Mouse (Mus musculus) WW6 (cell line): Measurements from ENCODE around the gene Prrt1.

Experiments used
- DNase-seq: peaks from one replicate; pipeline ENCODE4 v3.0.0-alpha.2; 2013; ENCODE audit warnings: low read depth, low spot score

The Prrt1 gene

DNA sequence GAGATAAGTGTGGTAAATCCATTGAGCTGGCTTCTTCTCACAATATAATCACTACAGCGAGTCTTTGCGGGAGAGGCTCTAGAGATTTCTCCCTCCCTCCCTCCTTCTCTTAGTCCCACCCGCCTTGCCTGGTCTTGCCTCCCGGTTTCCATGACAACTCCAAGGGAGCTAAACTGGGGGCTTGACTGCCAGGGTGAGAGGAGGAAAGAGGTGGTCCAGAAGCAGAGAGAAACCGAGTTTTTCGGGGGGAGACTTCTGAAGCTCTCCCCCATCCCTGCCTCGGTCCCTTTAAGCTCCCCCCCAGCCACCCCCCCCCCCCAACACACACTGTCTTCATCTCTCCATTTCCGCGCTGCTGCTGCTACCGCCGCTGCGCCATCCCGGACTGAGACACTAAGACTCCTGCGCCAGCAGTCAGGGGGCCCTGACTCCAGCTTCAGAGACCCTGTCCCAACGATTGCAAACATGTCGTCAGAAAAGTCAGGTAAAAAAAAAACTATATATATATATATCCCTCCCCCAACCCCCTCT, at the start of gene Prrt1:
Gene Prrt1 (plus strand): TSS at position 313 of the 531 bp plus-strand sequence.
- DNase-seq = no peak

DNA sequence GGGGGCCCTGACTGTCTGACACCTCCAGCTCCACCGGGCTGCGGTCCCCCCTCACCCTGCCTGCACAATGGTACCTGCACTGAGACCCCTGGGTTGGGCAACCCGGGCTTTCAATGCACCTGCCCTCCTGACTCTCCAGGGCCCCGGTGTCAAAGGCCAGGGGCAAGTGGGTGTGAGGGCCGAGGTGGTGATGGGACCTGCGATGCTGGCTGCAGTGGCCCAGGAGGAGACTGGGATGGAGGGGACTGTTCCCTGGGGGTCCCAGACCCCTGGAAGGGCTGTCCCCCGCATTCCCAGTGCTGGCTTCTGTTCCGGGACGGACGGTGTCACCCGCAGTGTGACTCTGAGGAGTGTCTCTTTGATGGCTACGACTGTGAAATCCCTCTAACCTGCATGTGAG, 46.8 kb upstream of the Prrt1 start:
- DNase-seq = no peak

DNA sequence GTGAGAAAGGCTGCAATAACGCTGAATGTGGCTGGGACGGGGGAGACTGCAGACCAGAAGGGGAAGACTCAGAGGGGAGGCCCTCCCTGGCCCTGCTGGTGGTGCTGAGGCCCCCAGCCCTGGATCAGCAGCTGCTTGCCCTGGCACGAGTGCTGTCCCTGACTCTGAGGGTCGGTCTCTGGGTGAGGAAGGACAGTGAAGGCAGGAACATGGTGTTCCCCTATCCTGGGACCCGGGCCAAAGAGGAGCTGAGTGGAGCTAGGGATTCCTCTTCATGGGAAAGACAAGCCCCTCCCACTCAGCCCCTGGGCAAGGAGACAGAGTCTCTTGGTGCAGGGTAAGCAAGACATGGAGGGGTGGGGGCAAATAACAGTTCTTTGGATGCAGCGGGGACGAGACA, 45.9 kb upstream of the Prrt1 start:
- no peak for DNase-seq

DNA sequence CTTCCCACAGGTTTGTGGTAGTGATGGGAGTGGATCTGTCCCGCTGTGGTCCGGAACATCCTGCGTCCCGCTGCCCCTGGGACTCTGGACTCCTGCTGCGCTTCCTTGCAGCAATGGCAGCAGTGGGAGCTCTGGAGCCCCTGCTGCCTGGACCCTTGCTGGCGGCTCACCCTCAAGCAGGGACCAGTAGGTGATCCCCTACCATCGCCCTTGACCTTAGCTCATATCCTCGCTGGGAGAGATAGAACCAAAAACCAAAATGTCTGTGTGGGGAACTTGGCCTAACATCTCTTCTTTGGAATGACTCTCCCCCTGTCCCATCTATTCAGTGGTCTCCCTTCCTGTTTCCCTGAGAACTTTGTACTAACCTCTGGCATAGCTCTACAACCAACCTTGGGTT, 45.5 kb upstream of the Prrt1 start:
- no peak for DNase-seq

DNA sequence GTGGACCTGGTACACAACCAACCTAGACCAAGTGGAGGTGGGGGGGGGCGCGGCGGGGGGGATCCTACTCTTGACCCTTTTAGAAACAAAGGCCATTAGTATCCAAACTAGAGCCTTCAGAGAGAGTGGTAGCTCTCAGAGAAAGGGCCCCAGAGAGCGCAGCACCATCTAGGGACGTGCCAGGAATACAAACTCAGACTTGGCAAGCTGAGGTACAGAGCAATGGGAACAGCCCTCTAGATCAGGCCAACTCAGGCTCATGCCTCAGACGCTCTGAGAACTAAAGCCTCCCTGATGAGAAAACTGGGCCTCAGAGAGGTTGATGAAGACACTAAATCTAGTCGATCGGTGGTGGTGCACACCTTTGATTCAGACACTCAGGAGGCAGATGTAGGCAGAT, 44.2 kb upstream of the Prrt1 start:
- DNase-seq = no peak

DNA sequence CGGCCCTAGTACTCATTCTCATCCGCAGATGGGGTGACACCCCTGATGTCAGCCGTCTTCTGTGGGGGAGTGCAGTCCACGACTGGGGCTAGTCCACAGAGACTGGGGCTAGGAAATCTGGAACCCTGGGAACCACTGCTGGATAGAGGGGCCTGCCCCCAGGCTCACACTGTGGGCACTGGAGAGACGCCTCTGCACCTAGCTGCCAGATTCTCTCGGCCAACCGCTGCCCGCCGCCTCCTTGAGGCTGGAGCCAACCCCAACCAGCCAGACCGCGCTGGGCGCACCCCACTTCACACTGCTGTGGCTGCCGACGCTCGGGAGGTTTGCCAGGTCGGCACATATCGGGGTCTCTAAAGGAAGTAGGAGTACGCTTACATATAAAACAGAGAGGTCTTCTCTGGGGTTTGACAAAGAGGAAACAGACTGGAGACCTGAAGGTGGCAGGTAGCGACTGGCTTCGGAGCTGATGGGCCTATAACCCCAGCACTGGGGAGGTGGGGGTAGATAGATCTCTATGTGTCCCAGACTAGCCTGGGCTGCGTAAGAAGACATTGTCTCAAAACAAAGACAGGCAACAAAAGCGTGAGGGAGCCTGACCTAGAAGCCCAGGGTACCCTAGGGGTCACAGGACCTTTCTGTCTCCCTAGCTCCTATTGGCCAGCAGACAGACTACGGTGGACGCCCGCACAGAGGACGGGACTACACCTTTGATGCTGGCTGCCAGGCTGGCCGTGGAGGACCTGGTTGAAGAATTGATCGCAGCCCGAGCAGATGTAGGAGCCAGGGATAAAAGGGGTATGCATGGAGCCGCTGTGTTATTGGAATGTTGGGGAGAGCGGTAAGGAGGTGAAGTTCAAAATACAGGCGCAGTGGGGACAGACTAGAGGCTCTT, 43.2 kb upstream of the Prrt1 start:
- DNase-seq = no peak

DNA sequence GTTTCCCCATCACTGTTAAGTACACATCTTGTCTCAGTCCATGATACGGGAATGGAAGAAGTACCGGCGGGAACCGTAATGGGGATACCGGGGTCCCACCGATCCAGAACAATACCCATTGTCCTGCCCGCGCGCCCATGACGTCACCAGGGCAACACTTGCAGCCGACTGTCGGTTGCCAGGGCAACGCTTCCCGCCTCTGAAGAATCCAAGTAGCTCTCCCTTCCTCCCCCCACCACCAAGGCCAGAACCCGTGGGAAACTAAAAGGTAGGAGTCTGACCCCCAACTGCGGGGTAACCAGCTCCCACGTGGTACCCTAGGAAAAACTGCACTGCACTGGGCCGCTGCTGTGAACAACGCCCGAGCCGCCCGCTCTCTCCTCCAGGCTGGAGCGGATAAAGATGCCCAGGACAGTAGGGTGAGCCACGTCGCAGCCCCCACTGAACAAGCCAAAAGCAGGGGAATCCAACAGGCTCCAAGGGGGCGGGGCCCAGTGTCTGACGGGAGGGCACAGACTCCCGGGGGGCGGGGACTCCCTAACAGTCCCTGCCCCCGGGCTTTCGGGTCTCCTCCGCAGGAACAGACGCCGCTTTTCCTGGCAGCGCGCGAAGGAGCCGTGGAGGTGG, 42.4 kb upstream of the Prrt1 start:
- DNase-seq = no peak

DNA sequence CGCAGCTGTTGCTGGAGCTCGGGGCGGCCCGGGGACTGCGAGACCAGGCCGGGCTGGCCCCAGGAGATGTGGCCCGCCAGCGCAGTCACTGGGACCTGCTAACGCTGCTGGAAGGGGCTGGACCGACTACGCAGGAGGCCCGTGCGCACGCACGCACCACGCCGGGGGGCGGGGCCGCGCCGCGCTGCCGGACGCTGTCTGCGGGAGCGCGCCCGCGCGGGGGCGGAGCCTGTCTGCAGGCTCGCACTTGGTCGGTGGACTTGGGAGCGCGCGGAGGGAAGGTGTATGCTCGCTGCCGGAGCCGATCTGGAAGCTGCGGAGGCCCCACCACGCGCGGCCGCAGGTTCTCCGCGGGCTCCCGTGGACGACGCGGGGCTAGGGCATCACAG, 41.9 kb upstream of the Prrt1 start:
- no peak for DNase-seq

DNA sequence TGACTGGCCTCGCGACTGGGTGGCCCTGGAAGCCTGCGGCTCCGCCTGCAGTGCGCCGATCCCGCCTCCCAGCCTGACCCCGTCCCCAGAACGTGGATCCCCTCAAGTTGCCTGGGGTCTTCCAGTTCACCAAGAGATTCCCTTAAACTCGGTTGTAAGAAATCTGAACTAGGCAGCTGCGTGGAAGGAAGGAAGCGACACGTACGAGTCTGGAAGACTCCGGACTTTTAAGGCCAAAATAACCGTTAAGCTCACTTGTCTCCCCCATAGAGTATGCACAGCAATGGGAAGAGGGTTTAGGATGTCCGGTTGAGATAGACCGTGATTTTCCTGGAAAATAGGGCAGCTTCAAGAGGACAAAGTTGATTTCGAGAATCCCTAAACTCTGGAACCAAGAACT, 41.5 kb upstream of the Prrt1 start:
- DNase-seq = no peak

DNA sequence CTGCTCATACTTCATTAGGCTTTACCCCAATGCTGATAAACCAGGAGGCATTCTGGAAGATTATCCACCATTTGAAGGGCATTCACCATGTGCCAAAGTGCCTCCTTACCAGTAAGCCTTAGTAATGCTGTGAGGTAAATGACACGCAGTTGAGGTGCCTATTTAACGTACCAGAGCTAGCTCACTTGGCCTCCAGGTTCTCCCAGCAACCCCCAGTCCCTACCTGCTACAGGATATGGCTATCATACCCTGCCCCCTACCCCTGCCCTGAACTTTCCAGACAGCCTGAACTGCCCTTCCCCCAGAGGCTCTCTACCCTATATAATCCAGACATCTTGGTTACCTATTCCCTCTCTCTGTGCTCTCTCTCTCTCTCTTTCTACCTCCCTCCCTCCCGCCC, 40.6 kb upstream of the Prrt1 start:
- DNase-seq = no peak

DNA sequence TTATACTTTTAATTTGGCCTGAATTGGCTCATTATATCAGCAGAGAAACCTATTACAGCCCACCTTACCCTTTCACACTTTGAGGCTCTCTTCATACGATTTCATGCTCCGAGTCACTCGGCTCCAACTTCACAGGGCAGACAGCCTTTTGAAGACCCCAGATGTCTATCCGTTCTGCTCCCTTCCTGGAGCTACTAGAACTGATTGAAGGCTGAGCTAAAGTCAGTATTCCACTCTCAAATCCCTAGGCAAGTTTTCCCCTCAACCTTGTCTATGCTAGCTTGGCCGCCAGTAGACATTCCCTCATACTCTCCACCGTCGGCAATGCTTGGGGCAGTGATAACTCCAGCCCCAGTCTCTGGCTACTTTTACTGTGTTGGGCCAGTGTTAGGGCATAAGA, 40.1 kb upstream of the Prrt1 start:
- no peak for DNase-seq

DNA sequence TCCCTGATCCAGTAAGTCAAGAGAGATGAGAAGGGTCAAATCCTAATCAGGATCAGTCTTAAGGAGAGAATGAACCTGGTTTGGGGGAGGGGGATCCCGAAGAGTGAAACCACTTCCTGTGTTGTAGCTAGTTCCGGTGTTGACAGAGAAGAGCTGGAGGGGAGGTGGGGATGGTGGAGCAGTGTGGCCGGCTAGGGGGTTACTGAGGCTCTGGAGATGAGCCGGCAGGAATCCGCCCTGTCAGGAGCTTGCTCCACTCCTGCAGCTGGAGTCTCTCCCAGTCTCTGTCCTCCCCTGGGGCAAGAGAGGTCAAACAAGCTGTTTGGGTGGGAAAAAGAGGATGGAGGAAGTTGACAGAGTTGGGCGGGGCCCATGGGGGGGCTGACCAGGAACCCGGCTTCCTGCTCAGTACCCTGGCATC, 39.6 kb upstream of the Prrt1 start, which contains the start of gene Gpsm3:
Gene Gpsm3 (plus strand): TSS at position 126 of the 421 bp plus-strand sequence.
- no peak for DNase-seq

DNA sequence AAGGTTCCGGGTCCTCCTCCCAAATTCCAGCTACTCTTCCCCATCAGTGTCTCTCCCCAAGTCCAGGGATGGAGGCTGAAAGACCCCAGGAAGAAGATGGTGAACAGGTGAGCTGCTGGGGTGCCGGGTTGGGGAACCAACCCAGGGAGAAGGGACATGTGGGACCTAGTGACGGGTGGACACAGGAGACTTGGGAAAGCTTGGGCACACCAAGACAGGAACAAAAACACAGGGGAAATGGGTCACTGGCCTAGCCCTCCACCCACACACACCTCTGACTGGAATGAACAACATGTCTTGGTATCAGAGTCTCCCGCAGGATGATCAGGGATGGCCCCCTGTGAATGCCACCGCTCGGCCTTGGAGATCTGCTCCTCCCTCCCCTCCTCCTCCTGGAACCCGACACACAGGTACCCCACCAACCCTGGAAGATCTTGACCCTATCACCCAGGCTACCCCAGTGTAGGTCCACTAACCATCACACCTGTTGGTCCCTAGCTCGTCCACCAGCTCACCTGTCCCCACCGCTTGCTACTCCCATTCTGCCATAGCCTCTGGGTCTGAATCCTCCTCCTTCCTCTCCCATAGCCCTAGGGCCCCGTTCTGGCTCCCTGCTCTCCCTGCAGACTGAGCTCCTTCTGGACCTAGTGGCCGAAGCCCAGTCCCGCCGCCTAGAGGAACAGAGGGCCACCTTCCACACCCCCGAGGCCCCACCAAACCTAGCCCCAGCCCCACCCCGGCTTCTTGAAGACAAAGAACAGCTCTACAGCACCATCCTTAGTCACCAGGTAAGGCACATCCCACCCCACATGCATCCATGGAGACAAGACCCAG, 39.0 kb upstream of the Prrt1 start:
- no peak for DNase-seq

DNA sequence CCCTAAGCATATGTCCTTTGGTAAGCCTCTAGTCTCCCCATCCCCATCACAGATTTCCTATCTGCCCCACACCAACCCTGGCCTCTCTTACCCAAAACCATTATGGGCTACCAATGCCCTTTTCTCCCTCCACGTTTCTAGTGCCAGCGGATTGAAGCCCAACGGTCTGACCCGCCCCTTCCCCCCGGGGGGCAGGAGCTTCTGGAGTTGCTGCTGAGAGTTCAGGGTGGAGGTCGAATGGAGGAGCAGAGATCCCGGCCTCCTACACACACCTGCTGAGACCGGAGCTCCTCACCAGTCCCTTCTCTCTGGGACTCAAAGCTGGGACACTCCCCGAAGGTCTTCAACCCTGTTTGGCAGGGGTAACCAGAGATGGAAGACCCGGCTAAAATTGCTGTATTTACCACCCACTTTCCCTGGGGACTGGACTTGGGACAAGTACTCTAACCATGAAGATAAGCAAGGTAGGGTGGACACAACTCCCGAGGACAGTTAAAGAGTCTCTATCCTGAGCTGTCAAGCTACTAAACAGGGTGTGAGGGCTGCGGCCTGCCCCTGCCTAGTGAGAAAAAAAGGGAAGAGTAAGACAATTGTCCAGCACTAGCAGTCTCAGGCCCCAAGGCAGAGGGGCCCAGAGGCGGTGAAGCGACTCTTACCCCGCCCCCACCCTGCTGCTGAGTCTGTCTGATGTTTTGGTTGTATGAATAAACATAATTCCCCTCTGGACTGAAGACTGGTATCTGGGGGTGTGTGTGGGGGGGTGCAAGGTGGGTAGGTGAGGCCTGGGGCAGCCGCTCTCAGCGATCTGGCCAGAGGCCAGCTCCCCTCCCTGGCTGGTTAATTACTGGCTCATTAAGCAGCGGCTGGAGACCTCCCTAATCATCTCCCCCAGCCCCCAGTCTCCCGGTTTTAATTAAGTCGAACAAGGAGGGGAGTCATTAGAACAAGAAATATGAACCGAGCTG, 38.0 kb upstream of the Prrt1 start, which contains the start of gene Pbx2:
Gene Pbx2 (plus strand): TSS at position 238 of the 965 bp plus-strand sequence.
- no peak for DNase-seq

DNA sequence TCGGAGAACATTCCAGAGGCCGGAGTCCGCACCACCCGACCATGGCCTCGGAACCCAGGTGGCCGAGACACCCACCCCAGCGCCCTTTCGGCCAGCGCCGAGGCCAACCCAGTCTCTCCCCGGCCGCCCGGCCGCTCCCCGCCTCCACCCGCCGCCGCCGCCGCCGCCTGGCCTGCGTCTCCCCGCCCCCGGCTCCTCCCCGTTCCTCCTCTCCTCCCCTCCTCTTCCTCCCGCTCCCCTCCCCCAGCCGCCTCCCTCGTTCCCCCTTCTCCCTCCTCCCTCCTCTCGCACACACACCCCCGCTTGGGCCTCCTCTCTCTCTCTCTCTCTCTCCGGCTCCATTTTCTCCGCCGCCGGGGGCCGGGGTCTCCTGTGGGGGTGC, 37.3 kb upstream of the Prrt1 start:
- no peak for DNase-seq

DNA sequence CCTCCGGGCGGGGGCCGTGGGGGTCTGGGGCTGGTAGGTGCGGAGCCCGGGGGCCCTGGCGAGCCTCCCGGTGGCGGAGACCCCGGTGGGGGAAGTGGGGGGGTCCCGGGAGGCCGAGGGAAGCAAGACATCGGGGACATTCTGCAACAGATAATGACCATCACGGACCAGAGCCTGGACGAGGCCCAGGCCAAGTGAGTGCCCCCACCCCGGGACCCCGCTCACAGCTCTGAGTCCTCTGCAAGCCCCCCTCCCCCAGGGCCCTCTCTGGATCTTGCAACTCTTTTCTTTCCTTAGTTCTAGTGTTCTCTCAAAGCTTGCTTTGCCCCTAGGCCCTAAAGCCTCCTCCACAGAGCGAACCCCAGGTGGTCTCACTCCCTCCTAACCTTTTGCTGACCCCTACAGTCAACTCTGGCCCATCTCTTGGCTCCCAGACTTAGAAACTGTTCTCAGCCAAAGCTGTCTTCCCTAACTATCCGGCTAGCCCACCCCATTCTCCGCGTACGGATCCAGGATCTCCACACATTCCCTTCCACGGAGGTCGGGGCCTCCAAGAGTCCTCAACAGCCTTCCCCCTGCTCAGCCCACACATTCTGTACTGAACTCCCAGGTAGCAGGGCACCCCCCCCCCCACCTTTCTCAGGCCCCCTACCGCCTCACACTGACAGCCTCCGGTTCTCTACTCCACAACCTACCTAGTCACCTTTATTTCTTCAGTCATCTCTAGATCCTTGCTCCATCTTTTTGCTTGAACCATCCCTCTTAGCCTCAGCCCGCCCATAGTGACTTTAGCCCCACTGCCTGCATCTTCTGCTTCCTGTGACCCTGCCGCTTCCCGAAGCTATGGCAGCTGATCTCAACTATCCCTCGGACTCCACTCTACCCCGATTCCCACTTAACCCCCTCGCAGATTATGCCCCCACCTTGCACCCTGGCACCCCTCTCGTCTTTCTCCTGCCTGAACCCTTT, 36.5 kb upstream of the Prrt1 start:
- no peak for DNase-seq

DNA sequence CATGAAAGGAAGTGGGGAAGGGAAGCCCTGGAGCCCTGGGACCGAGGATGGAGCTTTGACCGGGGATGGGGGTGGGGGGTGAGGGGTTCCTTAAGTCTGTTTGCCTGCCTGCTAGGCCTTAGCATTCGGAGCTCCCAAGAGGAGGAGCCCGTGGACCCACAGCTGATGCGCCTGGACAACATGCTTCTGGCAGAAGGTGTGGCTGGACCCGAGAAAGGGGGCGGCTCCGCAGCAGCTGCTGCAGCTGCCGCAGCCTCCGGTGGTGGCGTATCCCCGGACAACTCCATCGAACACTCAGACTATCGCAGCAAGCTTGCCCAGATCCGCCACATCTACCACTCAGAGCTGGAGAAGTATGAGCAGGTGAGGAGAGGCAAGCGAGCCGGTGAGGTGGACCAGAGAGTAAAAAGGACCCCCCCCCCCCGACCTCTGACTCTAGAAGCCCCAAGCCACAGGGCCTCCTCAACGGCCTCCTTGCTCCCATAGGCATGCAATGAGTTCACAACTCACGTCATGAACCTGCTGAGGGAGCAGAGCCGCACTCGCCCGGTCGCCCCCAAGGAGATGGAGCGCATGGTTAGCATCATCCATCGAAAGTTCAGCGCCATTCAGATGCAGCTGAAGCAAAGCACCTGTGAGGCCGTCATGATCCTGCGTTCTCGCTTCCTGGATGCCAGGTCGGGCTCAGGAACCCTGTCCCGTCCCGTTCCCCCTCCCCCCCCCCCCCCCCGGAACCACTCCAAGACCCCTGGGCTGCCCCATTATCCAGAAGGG, 35.4 kb upstream of the Prrt1 start:
- no peak for DNase-seq

DNA sequence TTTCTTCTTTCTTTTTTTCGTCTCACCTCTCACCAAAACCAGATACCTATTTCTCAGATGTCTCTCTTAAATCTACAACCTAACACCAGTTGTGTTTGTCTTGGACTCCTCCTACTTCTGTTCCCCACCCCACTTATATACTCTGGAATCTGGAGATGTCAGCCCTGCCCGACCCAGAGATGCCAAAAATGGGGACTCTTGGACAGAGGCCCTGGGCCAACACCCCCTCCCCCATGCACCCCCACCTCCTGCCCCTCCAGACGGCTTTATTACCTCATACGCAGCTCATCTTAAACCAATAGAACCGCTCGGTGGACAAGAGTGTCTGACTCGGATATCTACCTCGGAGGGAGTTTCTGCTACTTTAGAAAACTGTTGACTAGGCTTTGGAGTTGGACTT, 33.2 kb upstream of the Prrt1 start:
- DNase-seq = no peak

DNA sequence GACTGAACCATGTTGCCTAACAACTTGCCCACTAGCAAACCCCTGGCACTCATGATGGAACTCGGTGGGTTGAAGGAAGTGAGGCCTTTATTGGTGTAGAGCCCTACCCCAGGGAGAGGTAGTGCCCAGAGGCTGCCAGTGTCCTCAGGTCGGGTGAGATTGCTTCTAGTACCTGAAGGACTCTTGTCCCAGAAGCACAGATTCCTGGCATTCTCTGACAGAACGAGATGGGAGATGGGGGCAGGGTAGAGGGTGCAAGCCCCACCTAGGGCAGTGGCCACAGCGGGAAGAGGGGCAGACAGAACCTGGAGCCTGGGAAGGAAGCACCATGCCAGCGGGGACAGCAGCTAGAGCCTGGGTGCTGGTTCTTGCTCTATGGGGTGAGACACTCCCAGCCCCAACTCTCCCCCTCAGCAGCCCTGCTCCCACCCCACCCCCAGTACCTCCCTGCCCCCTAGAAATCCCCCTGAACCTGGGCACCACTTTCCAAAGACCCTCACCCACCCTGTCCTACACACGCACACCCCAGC, 31.7 kb upstream of the Prrt1 start, which contains the start of gene Ager:
Gene Ager (plus strand): TSS at position 297 of the 530 bp plus-strand sequence.
- no peak for DNase-seq
